Mouse (Mus musculus) kidney, adult 2 months (tissue): Measurements from ENCODE around the gene Mas1.

Source experiments
- CTCF ChIP-seq: fragments of 200-500 bp; conservative IDR thresholded peaks from 2 replicates; pipeline ENCODE4 v1.5.1; 2011; ENCODE audit warnings: low read depth, mild to moderate bottlenecking, control low read depth, low read length, moderate library complexity, mixed read lengths; ENCODE audit not compliant: insufficient read depth, insufficient read length
- POLR2A ChIP-seq: fragments of 200-500 bp; IDR thresholded peaks from one replicate; pipeline ENCODE4 v1.6.1; 2011; ENCODE audit warnings: low read depth, low read length, control low read depth

- TF ChIP-seq CTCF, result no peak
- TF ChIP-seq POLR2A, result no peak
These were observed 52.1 kb downstream of the Mas1 start for GRCm38 (mm10) chr17:12815885-12816284.
